Mouse (Mus musculus): ENCODE results near the gene Mageb16. TPM values are rescaled to one million over a fixed set of nuclear protein-coding genes. Genes with fewer than 3 reads are reported as not detected.

Gene Mageb16
- not detected for polyA plus RNA-seq (2015; fragmentation: Illumina TruSeq; extraction: RNeasy Lipid Tissue Mini Kit (QIAGEN cat#74804); ENCODE audit: insufficient read depth, low read depth, low replicate concordance)

DNA sequence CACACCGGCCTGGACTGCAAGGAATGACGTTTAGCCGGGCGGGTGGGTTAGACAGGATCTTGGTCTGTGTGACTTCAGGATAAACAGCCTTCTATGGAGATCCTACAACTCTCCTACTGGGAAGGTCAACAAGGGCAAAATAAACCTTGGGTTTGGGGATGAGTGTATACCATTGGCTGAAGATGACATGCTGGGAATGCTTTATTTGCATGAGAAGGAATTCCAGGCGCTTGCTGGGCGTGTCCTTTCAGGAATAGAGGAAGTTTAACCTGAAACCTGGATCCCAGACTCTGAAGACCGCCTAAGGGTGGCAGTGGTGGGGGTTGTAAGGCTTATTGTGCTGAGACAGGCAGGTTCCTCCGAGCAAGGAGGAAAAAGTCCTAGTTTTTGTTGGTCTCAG lies at the start of gene Mageb16:
Gene Mageb16, minus strand, starts transcription at position 25 of the 400 bp plus-strand sequence.

Other genes with a start within 250 kb of the Mageb16 start
- gene Gm7173, start 154.2 kb downstream of the Mageb16 start, polyA plus RNA-seq (2015; fragmentation: Illumina TruSeq; extraction: RNeasy Lipid Tissue Mini Kit (QIAGEN cat#74804); ENCODE audit: insufficient read depth, low read depth, low replicate concordance) = 0.57 TPM